Mouse (Mus musculus) spleen, adult 2 months (tissue): ENCODE results near the gene Stx4a. TPM values are rescaled to one million over a fixed set of nuclear protein-coding genes. Genes with fewer than 3 reads are reported as not detected.

Experiments
- DNase-seq, 2 experiments: peaks; one replicate each; pipeline versions ENCODE4 v3.0.0 to v3.0.0-alpha.2; 2012 to 2021; ENCODE audit warnings: low spot score in 2 of 2, low read depth in 1 of 2
- H3K27ac ChIP-seq: fragments of 200-500 bp; 2 replicates; pipeline ENCODE4 v1.5.1; 2012; ENCODE audit warnings: low read length, inconsistent platforms; ENCODE audit not compliant: insufficient read depth
- H3K27me3 ChIP-seq: fragments of 200-500 bp; 2 replicates; pipeline ENCODE4 v1.6.1; 2012; ENCODE audit warnings: mild to moderate bottlenecking, moderate library complexity, low read length, inconsistent platforms; ENCODE audit not compliant: control insufficient read depth, insufficient read depth
- H3K36me3 ChIP-seq: fragments of 200-500 bp; 2 replicates; pipeline ENCODE4 v1.6.1; 2012; ENCODE audit warnings: mild to moderate bottlenecking, low read length, inconsistent platforms; ENCODE audit not compliant: control insufficient read depth, insufficient read depth
- H3K4me1 ChIP-seq: fragments of 200-500 bp; 2 replicates; pipeline ENCODE4 v1.6.1; 2011; ENCODE audit warnings: inconsistent platforms; ENCODE audit not compliant: control insufficient read depth, insufficient read depth, insufficient read length
- H3K4me3 ChIP-seq: fragments of 200-500 bp; 2 replicates; pipeline ENCODE4 v1.5.1; 2011; ENCODE audit warnings: mild to moderate bottlenecking, inconsistent platforms; ENCODE audit not compliant: insufficient read depth, insufficient read length; ENCODE audit errors: extremely low read depth
- CTCF ChIP-seq: fragments of 200-500 bp; IDR thresholded peaks from 2 replicates; pipeline ENCODE4 v1.5.1; 2011; ENCODE audit warnings: mild to moderate bottlenecking, inconsistent platforms; ENCODE audit not compliant: insufficient read depth, insufficient read length, insufficient replicate concordance; ENCODE audit errors: extremely low read depth
- POLR2A ChIP-seq: fragments of 200-500 bp; IDR thresholded peaks from 2 replicates; pipeline ENCODE4 v1.6.1; 2011; ENCODE audit warnings: low read depth, low read length, inconsistent platforms
- WGBS: fragments of 180-500 bp; shearing (Covaris S2); methylation state at CpG from one replicate; pipeline ENCODE4 v1.1.7; 2018; 5-methylcytosine and 5-hydroxymethylcytosine counted together
- polyA plus RNA-seq: library from polyadenylated mRNA; depleted of rRNA; stranded (reverse); fragments of >200 nt; gene quantifications from 2 replicates; pipeline ENCODE4 v1.2.3, GENCODE M21; 2012

Stx4a gene
- polyA plus RNA-seq, 1 experiment, result 54.7 TPM

DNA sequence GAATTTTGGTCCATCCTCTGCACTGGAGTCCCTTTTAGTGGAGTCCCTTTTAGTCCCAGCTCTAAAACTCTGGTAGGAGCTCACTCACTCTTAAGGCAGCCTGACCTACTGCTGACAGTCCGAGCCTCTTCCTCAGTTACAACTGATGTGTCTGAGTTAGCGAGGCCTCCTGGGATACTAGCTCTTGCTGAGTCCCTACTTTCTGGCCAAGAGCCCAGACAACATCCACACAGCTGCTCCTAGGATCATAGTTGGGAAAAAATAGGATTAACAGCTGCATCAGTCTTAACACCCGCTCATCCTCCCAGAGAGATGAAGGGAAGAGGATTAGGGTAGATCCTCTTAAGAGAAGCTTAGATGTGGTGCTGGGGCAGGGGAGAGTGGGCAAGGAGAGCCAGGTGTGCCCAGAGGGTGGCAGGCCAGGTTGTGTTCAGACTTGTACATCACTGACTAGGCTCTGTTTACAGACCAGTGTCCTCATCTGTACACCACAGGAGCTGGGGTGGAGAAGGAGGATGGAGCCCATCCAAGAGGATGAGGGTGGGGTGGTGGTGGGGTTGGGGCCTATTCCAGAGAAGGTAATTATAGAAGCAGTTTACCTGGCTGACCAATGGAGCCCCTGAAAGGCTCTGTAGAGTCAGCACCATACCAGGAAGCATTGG lies 45.2 kb downstream of the Stx4a start:
- Histone ChIP-seq H3K36me3 (peaks cover 17% of the 10 kb centered on the region), H3K27ac (no peak overlapping the region), H3K27me3 (no peaks in the 10 kb centered on the region), H3K4me1 (peaks cover 7% of the 10 kb centered on the region; the same call in 1 of the 2 replicates), H3K4me3 (no peak overlapping the region)
- 90% methylated on average over 3 of the region's 3 CpGs for WGBS
- DNase-seq, result no peak
- TF ChIP-seq POLR2A (no peak), CTCF (no peak)

DNA sequence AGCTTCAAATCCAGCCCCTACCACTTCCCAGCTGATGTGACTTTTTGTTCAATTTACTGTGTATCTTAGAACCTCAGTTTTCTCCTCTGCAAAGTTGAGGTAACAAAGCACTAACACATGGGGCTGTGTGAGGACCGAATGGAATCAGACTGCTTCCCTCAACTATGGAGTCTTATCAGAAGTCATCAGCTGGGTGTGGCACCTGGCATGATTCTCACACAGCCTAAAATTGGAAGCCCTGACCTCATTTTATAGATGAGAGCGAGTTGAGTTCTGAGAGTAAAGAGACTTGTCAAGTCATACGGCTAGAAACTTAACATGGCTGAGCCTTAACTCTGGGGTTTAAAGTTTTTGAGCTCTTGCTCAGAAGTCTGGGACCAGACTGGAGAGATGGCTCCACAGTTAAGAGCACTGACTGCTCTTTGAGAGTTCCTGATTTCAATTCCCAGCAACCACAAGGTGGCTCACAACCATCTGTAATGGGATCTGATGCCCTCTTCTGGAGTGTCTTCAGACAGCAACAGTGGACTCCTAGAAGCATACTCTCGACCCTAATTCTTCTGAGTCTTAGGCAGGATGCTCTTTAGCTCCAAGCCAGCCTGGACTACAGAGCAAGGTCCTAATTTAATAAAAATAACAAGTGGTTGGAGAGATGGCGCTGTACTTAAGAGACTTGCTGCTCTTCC lies 46.2 kb downstream of the Stx4a start:
- Histone ChIP-seq H3K27me3 (no peaks in the 10 kb centered on the region), H3K36me3 (peaks cover 17% of the 10 kb centered on the region), H3K4me3 (no peak overlapping the region), H3K4me1 (peaks cover 12% of the 10 kb centered on the region; the same call in 1 of the 2 replicates), H3K27ac (no peak overlapping the region)
- TF ChIP-seq POLR2A, result no peak
- no peak for TF ChIP-seq CTCF
- DNase-seq, result no peak
- WGBS, result 79% methylated on average over 5 of the region's 5 CpGs

DNA sequence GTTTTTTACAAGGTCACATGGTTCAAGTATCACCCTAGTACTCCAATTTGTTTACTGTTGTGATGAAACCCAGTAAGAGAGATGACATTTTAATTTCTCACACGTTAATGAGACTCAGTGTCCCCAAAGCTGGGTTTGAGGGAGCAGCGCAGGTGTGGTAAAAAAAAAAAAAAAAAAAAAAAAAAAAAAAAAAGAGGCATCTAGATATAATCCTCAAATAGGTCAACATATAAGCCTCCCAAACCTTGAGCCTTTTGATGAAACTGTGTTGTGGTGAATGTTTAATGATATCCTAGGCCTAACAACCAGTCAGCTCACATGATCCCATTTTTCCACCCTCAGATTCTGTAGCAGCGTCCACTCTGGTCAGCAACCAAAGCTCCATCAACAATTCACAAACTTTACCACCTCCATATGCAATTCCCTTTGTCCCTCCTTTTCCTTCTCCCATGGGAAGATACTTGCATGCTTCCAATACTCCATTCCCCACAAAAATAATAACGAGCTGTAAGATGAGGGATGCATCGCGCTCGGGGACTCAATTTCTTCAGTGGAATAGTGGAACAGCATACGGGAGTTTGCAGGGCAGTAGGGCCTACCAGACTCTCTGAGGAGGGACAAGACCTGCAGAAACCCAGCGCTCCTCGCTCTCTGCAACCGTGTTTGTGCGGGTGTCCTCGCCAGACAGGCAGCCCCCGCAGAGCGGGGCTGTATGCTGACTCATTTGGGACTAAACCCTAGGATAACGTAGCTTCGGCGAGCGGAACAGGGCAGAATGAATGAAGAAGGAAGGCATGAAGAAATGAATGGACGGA lies 50.9 kb downstream of the Stx4a start:
- DNase-seq, result no peak
- H3K4me3 ChIP-seq, result peak overlapping the region; percentile 80
- peaks cover 19% of the 10 kb centered on the region for H3K36me3 ChIP-seq
- H3K4me1 ChIP-seq, result peaks cover 12% of the 10 kb centered on the region; the same call in 1 of the 2 replicates
- TF ChIP-seq POLR2A (no peak), CTCF (no peak)
- 6% methylated on average over 20 of the region's 20 CpGs for WGBS
- H3K27ac ChIP-seq, result peak overlapping the region; percentile 98; the same call in 1 of the 2 replicates
- no peaks in the 10 kb centered on the region for H3K27me3 ChIP-seq

DNA sequence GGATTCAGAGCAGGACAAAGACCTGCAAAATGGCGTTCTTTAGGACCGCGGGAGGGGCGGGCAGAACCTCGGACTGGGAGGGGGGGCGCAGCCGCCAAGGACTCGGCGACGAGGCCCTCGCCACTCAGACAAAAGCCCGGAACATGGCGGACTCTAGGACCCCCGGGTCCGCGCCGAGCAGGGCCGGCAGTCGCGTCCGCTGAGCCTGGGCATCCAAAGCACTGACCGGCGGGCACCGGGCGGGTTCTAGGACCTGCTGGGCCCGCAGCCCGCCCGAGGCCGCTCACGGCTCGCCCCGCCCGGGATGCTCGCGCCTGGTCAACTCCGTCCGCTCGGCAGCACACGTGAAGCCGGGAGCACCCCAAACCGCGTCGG lies 51.5 kb downstream of the Stx4a start:
- under 1% methylated on average over 43 of the region's 43 CpGs for WGBS

DNA sequence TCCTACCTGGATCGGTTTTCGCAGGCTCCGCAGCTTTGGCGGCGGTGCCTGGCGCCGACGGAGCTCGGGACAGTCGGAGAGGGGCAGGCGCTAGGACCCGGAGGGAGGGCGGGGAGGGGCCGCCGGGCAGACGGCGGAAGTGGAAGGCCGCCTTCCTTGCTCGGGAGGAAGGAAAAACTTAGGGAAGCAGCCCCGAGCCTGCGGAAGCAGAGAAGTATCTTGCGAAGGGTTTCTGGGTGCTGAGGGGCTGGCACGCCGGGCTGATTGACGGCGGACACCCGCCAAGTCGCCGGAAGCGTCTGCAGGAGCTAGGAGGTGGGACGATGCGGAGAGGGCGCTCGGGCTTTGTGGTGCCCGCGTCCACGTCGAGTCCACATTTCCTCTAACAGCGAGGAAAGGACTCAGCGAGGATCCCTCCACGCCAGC lies 52.0 kb downstream of the Stx4a start, which contains the start of gene Zfp646:
TSS of gene Zfp646 (plus strand) at position 181 of the 426 bp plus-strand sequence.
- under 1% methylated on average over 40 of the region's 41 CpGs for WGBS
- TF ChIP-seq CTCF (no peak), POLR2A (peak; percentile 58)
- peak within 1 kb of the TSS; percentile 98 for H3K27ac ChIP-seq
- peak; percentile 66 to 68 for DNase-seq
- no peaks in the 10 kb centered on the region for H3K27me3 ChIP-seq
- peaks cover 23% of the 10 kb centered on the region for H3K36me3 ChIP-seq
- peak within 1 kb of the TSS; percentile 80 for H3K4me3 ChIP-seq
- peaks cover 12% of the 10 kb centered on the region; the same call in 1 of the 2 replicates for H3K4me1 ChIP-seq

More for the DNA sequence above, 51.5 kb downstream of the Stx4a start:
- peaks cover 12% of the 10 kb centered on the region; the same call in 1 of the 2 replicates for H3K4me1 ChIP-seq
- TF ChIP-seq POLR2A (peak; percentile 7; the same call in 1 of the 2 replicates), CTCF (no peak)
- DNase-seq, result peak; percentile 72 to 94
- H3K27ac ChIP-seq, result peak overlapping the region; percentile 98
- peak overlapping the region; percentile 80 for H3K4me3 ChIP-seq
- peaks cover 22% of the 10 kb centered on the region for H3K36me3 ChIP-seq
- no peaks in the 10 kb centered on the region for H3K27me3 ChIP-seq

DNA sequence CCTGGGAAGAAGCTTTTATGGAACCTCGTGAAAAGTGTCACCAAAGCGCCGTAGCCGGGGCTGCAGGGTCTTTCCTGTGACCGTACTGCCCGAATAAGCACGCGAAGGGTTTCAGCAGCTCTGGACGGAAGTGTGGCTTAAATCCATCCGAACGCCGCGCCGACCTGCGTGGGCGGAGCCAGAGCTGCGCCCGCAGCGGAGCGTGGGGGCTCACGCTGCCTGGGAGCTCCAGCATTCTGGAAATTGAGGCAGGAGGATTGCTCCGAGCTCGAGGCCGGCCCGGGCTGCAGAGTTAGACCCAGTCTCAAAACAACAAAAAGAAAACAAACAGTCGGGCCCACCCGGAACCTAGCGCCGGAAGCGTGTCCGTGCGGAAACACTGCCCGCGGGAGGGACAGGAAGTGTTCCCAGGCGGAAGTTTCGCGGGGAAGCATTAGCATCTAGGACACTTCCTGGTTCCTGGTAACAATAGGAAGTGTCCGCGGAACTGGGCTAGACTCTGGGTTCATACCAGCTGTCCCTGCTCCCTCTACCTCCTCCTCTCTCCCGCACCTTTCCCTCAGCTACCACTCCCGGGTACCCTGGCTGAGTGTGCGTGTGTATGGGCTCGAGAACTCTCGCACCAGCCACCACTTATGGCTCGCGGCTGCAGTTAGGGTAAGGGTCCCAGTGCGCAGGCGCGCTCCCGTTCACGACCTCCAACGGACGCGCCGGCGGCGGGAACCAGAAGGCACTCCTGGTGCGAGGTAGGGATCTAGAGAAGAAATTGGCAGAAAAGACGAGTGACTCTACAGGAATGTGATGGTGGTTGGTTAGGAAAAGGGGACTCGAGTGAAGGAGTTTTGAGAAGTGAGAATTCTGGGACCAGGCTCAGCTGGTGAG lies 52.6 kb downstream of the Stx4a start, which contains the start of gene Zfp668:
TSS of gene Zfp668 (minus strand) at position 362 of the 882 bp plus-strand sequence.
- Histone ChIP-seq H3K4me1 (peaks cover 12% of the 10 kb centered on the region; the same call in 1 of the 2 replicates), H3K27me3 (no peaks in the 10 kb centered on the region), H3K27ac (peak within 1 kb of the TSS; percentile 98), H3K4me3 (peak within 1 kb of the TSS; percentile 80), H3K36me3 (peaks cover 27% of the 10 kb centered on the region)
- peak; percentile 83 to 86 for DNase-seq
- WGBS, result under 1% methylated on average over 60 of the region's 60 CpGs
- TF ChIP-seq POLR2A, result peak; percentile 51; the same call in 1 of the 2 replicates
- TF ChIP-seq CTCF, result no peak
